Mouse (Mus musculus): Measurements from ENCODE around the gene Odam.

- TF ChIP-seq CHD2 (IDR thresholded peaks at IDR 0.05; ENCODE audit: low read depth, low read length) = no peak
- no peak for TF ChIP-seq ZNF384 (IDR thresholded peaks at IDR 0.05; ENCODE audit: low read depth, low read length)
- TF ChIP-seq ZC3H11A (IDR thresholded peaks at IDR 0.05; ENCODE audit: borderline replicate concordance, low read depth, low read length) = no peak
- no peak for TF ChIP-seq HCFC1 (IDR thresholded peaks at IDR 0.05; ENCODE audit: borderline replicate concordance, insufficient read depth, low read length)
- no peak for TF ChIP-seq MAFK (IDR thresholded peaks at IDR 0.05; ENCODE audit: insufficient read depth, low read depth, low read length)
Observed at GRCm38 (mm10) chr5:87870084-87870483, 14.7 kb upstream of the Odam start.
